Mouse (Mus musculus) adrenal gland, adult 18-20 months (tissue): Measurements from ENCODE around the gene Akip1. TPM values are rescaled to one million over a fixed set of nuclear protein-coding genes. Genes with fewer than 3 reads are reported as not detected.

ENCODE experiments used
- total RNA-seq, 2 experiments: library from RNA; stranded (reverse); gene quantifications; 1 replicate in 1 of 2; 2 replicates in 1 of 2; pipeline ENCODE4 v1.2.3; 2021

Gene Akip1
- total RNA-seq, 2 experiments from 2014 or later, result 18.6 to 22.9 TPM

Other genes starting within 250 kb of the Akip1 start
- under 1 TPM; 0.19 to 0.30 TPM for gene Trim66, start 195.6 kb upstream of the Akip1 start, total RNA-seq
- gene Rpl27a, start 184.5 kb upstream of the Akip1 start, total RNA-seq, result 100 to 1,000 TPM; 204 to 208 TPM
- 10 to 100 TPM; 26.5 to 27.7 TPM for gene St5, start 85 bp upstream of the Akip1 start, total RNA-seq
- not detected for gene BC051019, start 20.2 kb downstream of the Akip1 start, total RNA-seq
- under 1 TPM in 1 of 2 experiments, not detected in 1; 0.61 TPM for gene Ascl3, start 28.0 kb downstream of the Akip1 start, total RNA-seq
- gene Tmem9b, start 49.2 kb downstream of the Akip1 start, total RNA-seq, result 10 to 100 TPM; 45.7 to 47.6 TPM
- 1 to 10 TPM in 1 of 2 experiments, under 1 TPM in 1; 0.73 to 1.0 TPM for gene Nrip3, start 78.3 kb downstream of the Akip1 start, total RNA-seq
- gene Scube2, start 162.0 kb downstream of the Akip1 start, total RNA-seq, result under 1 TPM in 1 of 2 experiments, not detected in 1; 0.32 TPM